Mouse (Mus musculus) mature B cell (primary cell): Measurements from ENCODE around the gene Hmbs.
"Not testable (repeated sequence)": the region's sequence is repeated elsewhere in the genome, so short reads cannot be mapped to it uniquely, and the experiment has no call there.

ENCODE experiments used
- in situ Hi-C: fragments of 300-500 bp; cut with MboI; formaldehyde crosslinking; loops from 2 replicates; pipeline ENCODE4 v1.14.3; 2019

Gene Hmbs

DNA sequence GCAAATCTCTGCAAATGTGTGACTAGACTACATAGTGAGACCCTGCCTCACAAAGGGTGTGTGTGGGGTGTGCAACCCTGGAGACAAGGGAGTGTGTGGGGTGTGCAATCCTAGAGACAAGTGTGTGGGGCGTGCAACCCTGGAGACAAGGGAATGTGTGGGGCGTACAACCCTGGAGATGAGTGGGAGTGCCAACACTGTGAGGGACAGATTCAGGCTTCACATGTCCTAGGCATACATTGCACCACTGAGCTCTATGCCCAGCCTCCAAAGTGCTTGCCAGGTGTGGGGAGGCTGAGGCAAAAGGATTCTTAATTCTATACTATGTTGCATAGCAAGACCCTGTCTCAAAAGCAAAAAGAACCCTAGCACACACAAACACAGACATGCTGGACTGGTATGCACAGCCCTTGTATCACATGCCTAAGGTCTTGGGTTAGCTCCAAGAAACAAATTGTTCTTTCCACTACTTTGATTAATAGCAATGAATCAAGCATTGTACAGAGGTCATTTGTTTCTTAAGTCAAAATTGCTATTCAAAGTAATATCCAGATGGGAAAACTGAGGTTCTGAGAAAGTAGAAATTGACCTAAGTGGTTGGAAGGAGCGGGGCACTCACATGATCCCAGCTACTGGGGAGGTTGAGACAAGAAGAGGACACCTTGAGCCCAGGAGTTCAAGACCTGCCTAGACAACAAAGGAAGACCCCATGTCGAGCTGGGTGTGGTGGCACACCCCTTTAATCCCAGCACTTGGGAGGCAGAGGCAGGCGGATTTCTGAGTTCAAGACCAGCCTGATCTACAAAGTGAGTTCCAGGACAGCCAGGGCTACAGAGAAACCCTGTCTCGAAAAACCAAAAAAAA, 1.8 kb upstream of the Hmbs start:
- in situ Hi-C loops: no loop called here

GRCm38 (mm10) chr9:44343290-44343689, 738 bp downstream of the Hmbs start:
- in situ Hi-C loops: loop anchor here (5.0 kb wide), 2 partner anchors 41 to 44 kb away; no protein-coding TSS in a partner anchor

- in situ Hi-C loops: loop anchor here (5.0 kb wide), 2 partner anchors 40 to 45 kb away; no protein-coding TSS in a partner anchor
Measured at GRCm38 (mm10) chr9:44342605-44343004, 1.4 kb downstream of the Hmbs start.

DNA sequence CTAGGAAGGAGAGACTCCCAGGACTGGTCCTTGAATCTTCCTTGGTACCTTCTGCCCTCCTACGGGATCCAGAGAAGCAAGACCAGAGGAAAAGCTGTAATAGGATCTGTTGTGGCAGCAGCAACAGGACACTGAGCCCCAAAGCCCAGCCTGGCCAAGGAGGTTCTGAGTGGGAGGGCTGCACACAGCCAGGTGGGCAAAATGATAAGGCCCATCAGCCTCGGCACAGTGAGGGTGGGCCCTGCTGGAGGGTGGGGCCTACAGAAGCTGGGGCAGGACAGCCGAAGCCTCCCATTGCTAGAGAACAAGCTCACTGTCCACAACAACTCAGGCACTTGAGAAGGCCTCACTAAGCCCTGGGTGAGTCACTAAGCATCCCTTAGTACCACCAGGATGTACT, 1.9 kb downstream of the Hmbs start:
- in situ Hi-C loops: loop anchor here (5.0 kb wide), 2 partner anchors 40 to 45 kb away; no protein-coding TSS in a partner anchor

DNA sequence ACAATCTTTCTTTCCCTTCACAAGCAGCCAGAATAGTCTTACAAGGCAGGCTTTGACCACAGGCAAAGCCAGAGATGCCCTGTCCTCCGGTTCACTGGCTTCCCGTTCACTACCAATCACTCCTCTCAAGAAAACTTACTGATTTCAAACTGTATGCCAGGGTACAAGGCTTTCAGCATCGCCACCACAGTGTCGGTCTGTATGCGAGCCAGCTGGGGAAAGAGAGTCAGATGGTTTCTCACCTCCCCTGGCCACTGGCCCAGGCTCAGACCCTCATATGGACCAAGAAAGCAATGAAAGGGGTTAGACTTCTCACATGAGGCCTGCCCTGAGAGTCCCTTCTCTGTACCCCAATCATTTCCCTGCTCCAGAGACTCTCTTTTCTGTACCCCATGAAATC, 2.5 kb downstream of the Hmbs start:
- in situ Hi-C loops: loop anchor here (5.0 kb wide), 2 partner anchors 39 to 46 kb away; no protein-coding TSS in a partner anchor

- in situ Hi-C loops: no loop called here
Measured at GRCm38 (mm10) chr9:44338574-44338973, 5.5 kb downstream of the Hmbs start.

DNA sequence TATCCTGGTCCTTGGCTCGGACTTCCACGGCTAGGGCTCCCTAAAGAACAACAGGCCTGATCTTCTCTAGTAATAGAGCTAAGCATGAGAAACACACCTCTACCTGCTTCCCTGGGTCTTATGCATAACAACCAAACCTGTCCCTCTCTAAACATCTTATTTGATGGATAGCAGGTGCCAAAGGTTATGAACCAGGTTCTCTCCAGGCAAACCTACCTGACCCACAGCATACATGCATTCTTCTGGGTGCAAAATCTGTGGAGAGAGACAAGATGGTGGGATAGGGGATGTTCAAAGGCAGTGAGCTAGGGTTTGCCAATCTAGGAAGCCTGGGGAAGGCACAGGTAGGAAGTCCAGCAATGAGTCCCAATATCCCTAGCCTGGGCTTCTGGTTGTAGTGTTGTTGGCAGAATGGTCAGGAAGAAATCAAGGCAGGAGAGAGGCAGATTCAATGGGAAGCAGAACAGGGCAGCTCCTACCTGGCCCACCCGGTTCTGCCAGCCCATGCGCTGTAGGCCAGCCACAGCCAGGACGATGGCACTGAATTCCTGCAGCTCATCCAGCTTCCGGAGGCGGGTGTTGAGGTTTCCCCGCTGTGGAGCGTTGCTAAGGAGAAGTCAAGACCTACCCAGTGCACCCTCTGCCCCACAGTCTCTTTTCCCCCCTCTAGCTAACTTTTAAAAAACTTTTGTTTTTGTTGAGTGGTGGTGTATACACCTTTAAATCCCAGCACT, 6.4 kb downstream of the Hmbs start:
- in situ Hi-C loops: no loop called here

DNA sequence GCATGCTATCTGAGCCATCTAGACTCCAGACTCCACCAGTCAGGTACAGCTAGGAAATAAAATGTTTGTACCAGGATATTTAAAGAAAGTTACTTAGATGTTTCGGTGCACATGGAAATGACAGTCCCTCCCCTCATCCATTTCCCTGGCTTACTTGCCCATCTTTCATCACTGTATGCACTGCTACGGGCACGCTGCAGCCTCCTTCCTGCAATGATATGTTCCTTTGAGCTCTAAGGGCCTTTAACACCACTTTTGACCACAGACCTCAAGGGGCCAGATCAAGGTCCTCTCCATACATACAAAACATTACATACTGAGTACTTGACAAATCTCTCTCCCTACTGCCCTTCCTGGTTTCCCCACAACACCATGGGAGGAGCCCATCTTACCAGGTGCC, 7.1 kb downstream of the Hmbs start:
- in situ Hi-C loops: no loop called here

GRCm38 (mm10) chr9:44336513-44336912, 7.5 kb downstream of the Hmbs start:
- in situ Hi-C loops: not testable (repeated sequence)

- in situ Hi-C loops: no loop called here
Measured at GRCm38 (mm10) chr9:44336093-44336406, 8.0 kb downstream of the Hmbs start.

DNA sequence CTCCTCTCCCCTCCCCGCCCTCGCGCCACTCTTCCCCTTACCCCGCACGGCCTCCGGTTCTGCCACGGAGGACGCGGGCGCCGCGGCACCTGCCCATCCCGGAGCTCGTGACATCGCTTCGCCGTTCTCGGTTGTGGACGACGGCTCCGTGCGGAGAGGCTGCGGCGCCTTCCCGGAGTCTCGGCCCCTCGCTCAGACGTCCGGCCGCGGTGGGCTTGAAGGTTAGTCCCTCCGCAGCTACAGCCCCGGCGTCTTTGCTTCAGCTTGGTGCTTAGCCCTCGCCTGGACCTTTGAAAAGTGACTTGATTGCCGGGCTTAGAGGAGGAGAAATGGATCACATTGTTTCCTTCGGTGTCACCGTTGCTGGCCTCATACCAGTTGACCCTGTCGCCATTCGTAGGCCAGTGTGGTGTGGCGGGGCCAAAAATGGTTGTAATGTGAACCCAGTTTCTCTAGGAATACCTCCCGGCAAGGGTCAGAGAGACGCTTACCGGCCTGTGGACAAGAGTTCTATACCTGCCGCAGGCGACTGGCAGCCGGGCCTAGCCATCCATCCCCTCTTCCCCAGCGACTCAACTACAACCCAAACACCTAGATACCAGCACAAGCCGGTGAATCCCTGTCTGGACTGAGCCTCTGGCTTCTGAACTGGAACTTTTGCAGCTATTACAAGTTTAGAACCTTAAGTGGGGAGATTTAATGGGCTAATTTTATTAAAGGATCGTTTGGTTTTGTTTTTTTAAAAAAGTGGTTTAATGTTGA, 8.5 kb downstream of the Hmbs start:
- in situ Hi-C loops: no loop called here

GRCm38 (mm10) chr9:44334396-44335330, 9.4 kb downstream of the Hmbs start, which contains the start of gene H2afx:
Gene H2afx (plus strand): TSS chr9:44334694.
- in situ Hi-C loops: no loop called here

- in situ Hi-C loops: no loop called here
Measured at GRCm38 (mm10) chr9:44332918-44333638, 10.9 kb downstream of the Hmbs start.

DNA sequence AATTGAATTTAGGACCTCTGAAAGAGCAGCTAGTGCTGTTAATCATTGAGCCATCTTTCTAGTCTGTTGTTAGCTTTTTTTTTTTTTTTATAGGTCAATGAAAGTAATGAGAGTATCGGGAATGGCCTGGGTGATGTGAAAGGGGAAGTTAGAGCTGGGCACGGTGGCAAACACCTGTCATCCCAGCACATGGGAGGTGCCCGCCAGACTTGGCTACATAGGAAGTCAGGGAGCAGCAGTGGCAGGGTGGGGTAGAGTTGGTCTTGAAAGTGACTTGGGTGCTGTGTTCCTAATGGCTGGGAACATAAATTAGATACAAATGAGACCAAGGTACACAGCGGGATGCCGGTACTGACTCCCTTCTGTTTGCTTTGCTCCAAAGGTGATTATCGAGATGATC, 13.3 kb downstream of the Hmbs start:
- in situ Hi-C loops: no loop called here

- in situ Hi-C loops: no loop called here
Measured at GRCm38 (mm10) chr9:44327926-44328325, 16.1 kb downstream of the Hmbs start.

GRCm38 (mm10) chr9:44327064-44327711, 16.8 kb downstream of the Hmbs start:
- in situ Hi-C loops: no loop called here

GRCm38 (mm10) chr9:44326371-44327063, 17.5 kb downstream of the Hmbs start:
- in situ Hi-C loops: no loop called here

DNA sequence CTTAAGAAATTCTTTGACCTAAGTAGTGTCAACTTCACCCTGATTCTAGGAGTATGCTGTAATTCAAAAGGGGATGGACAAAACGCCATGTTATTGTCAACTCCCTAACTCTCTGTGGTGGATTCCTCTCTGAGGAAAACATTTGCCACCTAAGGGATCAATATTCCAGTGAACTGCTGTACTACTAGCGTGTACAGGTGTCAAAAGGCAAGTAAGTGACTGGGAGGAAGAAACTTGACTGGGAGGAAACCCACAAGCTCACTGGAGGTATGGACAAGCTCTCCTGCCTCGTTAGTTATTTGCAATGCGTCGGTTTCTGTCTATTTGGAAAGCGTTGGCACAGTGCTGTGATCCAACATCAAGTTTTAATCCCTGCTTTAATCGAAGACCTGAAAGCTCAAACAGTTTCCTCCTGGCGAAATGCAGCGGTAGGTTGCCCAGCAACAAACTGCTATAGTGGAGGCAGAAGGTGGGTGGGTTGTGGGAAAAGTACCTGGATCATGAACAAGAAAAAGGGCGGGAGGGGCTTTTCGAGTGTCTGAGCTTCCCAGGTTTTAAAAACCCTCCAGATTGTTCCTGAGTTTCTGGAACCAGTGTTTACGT, 18.2 kb downstream of the Hmbs start, which contains the start of gene Dpagt1:
Gene Dpagt1, plus strand, starts transcription at position 252 of the 603 bp plus-strand sequence.
- in situ Hi-C loops: no loop called here
